Mouse (Mus musculus) testis, adult 2 months (tissue): ENCODE measurements at regions not wholly inside any gene's neighbourhood (a gene's known extent, or its start where the extent isn't known, plus 50 kb on each side); places are given as distances from the start of the nearest gene placed in this dataset.

Source experiments
- CTCF ChIP-seq: fragments of 200-500 bp; IDR thresholded peaks from 2 replicates; pipeline ENCODE4 v1.5.1; 2012; ENCODE audit warnings: low read depth, mild to moderate bottlenecking, inconsistent platforms, low read length, moderate library complexity; ENCODE audit not compliant: control insufficient read depth, insufficient read depth, insufficient replicate concordance
- POLR2A ChIP-seq: fragments of 200-500 bp; IDR thresholded peaks from 2 replicates; pipeline ENCODE4 v1.6.1; 2012; ENCODE audit warnings: low read depth, mild to moderate bottlenecking, inconsistent platforms, low read length, moderate library complexity; ENCODE audit not compliant: control insufficient read depth

GRCm38 (mm10) chr2:82445706-82446105, 392.7 kb downstream of the Zfp804a start:
- TF ChIP-seq POLR2A (no peak), CTCF (no peak)
